Mouse (Mus musculus) adrenal gland, postnatal 14 days (tissue): Measurements from ENCODE around the gene Pnkd. TPM values are rescaled to one million over a fixed set of nuclear protein-coding genes. Genes with fewer than 3 reads are reported as not detected.
A peak's percentile ranks its signal among the peaks of the same experiment; 100 is the strongest.
"Not testable (repeated sequence)": the region's sequence is repeated elsewhere in the genome, so short reads cannot be mapped to it uniquely, and the experiment has no call there.

Source experiments
- DNase-seq: peaks from one replicate; pipeline ENCODE4 v3.0.0; 2021; ENCODE audit warnings: mixed read lengths
- total RNA-seq: library from RNA; stranded (reverse); gene quantifications from 2 replicates; pipeline ENCODE4 v1.2.3, GENCODE M21; 2021

The Pnkd gene
- total RNA-seq, 1 experiment from 2014 or later = 115 TPM

GRCm38 (mm10) chr1:74297269-74297668, 12.5 kb downstream of the Pnkd start:
- peak; percentile 83 for DNase-seq

GRCm38 (mm10) chr1:74298157-74298750, 13.5 kb downstream of the Pnkd start:
- no peak for DNase-seq

GRCm38 (mm10) chr1:74298996-74299395, 14.3 kb downstream of the Pnkd start:
- DNase-seq = peak; percentile 53

- no peak for DNase-seq
Measured at GRCm38 (mm10) chr1:74300347-74301110, 15.8 kb downstream of the Pnkd start.

GRCm38 (mm10) chr1:74302229-74302628, 17.5 kb downstream of the Pnkd start:
- DNase-seq = no peak

GRCm38 (mm10) chr1:74302835-74303234, 18.1 kb downstream of the Pnkd start:
- DNase-seq = no peak

- DNase-seq = peak; percentile 89
Measured at GRCm38 (mm10) chr1:74303509-74304338, 19.0 kb downstream of the Pnkd start.

- peak; percentile 59 for DNase-seq
Measured at GRCm38 (mm10) chr1:74304339-74304790, 19.6 kb downstream of the Pnkd start.

- DNase-seq = no peak
Measured at GRCm38 (mm10) chr1:74304946-74305345, 20.2 kb downstream of the Pnkd start.

GRCm38 (mm10) chr1:74305522-74305921, 20.8 kb downstream of the Pnkd start, which contains the start of gene Tmbim1:
Gene Tmbim1 (minus strand): TSS chr1:74305622.
- no peak for DNase-seq

GRCm38 (mm10) chr1:74307146-74307545, 22.4 kb downstream of the Pnkd start:
- no peak for DNase-seq

- no peak for DNase-seq
Measured at GRCm38 (mm10) chr1:74308001-74308964, 23.6 kb downstream of the Pnkd start.

- DNase-seq = no peak
Measured at GRCm38 (mm10) chr1:74309767-74310166, 25.0 kb downstream of the Pnkd start.

GRCm38 (mm10) chr1:74313049-74313692, 28.4 kb downstream of the Pnkd start:
- peak; percentile 79 for DNase-seq

- DNase-seq = no peak
Measured at GRCm38 (mm10) chr1:74314796-74315195, 30.1 kb downstream of the Pnkd start.

- DNase-seq = no peak
Measured at GRCm38 (mm10) chr1:74316114-74316827, 31.5 kb downstream of the Pnkd start.

GRCm38 (mm10) chr1:74318711-74319110, 34.0 kb downstream of the Pnkd start:
- peak; percentile 22 for DNase-seq

- no peak for DNase-seq
Measured at GRCm38 (mm10) chr1:74321396-74321795, 36.7 kb downstream of the Pnkd start.

- not testable (repeated sequence) for DNase-seq
Measured at GRCm38 (mm10) chr1:74326916-74327315, 42.2 kb downstream of the Pnkd start.

GRCm38 (mm10) chr1:74329899-74330431, 45.2 kb downstream of the Pnkd start:
- no peak for DNase-seq
